Mouse (Mus musculus): ENCODE measurements around the gene C2cd2.

GRCm38 (mm10) chr16:97923700-97924099 lies 38.7 kb downstream of the C2cd2 start:
- TF ChIP-seq CTCF (conservative IDR thresholded peaks at IDR 0.05; ENCODE audit: insufficient read depth, insufficient read length, low read depth, low read length), result no peak
- TF ChIP-seq POLR2A (IDR thresholded peaks at IDR 0.05; ENCODE audit: low read depth, low read length), result no peak
